Mouse (Mus musculus) heart, postnatal 4 days (tissue): ENCODE measurements around the gene Pld5. TPM values are rescaled to one million over a fixed set of nuclear protein-coding genes. Genes with fewer than 3 reads are reported as not detected.

Source experiments
- DNase-seq: peaks from one replicate; pipeline ENCODE4 v3.0.0; 2021
- total RNA-seq, 2 experiments: library from RNA; stranded (reverse); gene quantifications; 2 replicates each; pipeline ENCODE4 v1.2.3; 2021

Gene Pld5
- total RNA-seq, 2 experiments from 2014 or later: 0.62 to 0.72 TPM

- no peak for DNase-seq
These were observed 331.9 kb downstream of the Pld5 start for GRCm38 (mm10) chr1:175943168-175943567.

GRCm38 (mm10) chr1:175938731-175939130 lies 336.4 kb downstream of the Pld5 start:
- no peak for DNase-seq

GRCm38 (mm10) chr1:175936282-175936737 lies 338.8 kb downstream of the Pld5 start:
- peak; percentile 77 for DNase-seq

- peak; percentile 8 for DNase-seq
These were observed 343.7 kb downstream of the Pld5 start for GRCm38 (mm10) chr1:175931391-175931790.

- peak; percentile 84 for DNase-seq
These were observed 351.0 kb downstream of the Pld5 start for GRCm38 (mm10) chr1:175923848-175924787.

- peak; percentile 21 for DNase-seq
These were observed 354.0 kb downstream of the Pld5 start for GRCm38 (mm10) chr1:175921091-175921490.

- DNase-seq: no peak
These were observed 355.1 kb downstream of the Pld5 start, which contains the start of gene Gm38100 for GRCm38 (mm10) chr1:175920029-175920428. Gene Gm38100 (plus strand): TSS chr1:175920329.

- peak; percentile 6 for DNase-seq
These were observed 361.3 kb downstream of the Pld5 start for GRCm38 (mm10) chr1:175913728-175914303.
